Mouse (Mus musculus) lung, embryonic 15.5 days (tissue): ENCODE data around the gene Scrn1. TPM values are rescaled to one million over a fixed set of nuclear protein-coding genes. Genes with fewer than 3 reads are reported as not detected.

Experiments used
- ATAC-seq: fragments of 200-750 bp; cut with Nextera tagmentation; 2 replicates; pipeline ENCODE4 v1.8.0; 2017; ENCODE audit warnings: moderate number of reproducible peaks, borderline replicate concordance; ENCODE audit not compliant: low FRiP score, low TSS enrichment; ENCODE audit errors: extremely low read depth
- H3K27ac ChIP-seq: fragments of 300-500 bp; sonication (generic); 2 replicates; pipeline ENCODE4 v1.5.1; 2015; ENCODE audit warnings: moderate library complexity, mild to moderate bottlenecking, inconsistent platforms
- H3K27me3 ChIP-seq: fragments of 300-500 bp; sonication (generic); 2 replicates; pipeline ENCODE4 v1.6.1; 2015; ENCODE audit warnings: inconsistent platforms
- H3K36me3 ChIP-seq: fragments of 300-500 bp; sonication (generic); 2 replicates; pipeline ENCODE4 v1.6.1; 2015; ENCODE audit warnings: inconsistent platforms
- H3K4me1 ChIP-seq: fragments of 300-500 bp; sonication (generic); 2 replicates; pipeline ENCODE4 v1.6.1; 2015; ENCODE audit warnings: inconsistent platforms
- H3K4me2 ChIP-seq: fragments of 300-500 bp; sonication (generic); 2 replicates; pipeline ENCODE4 v1.6.1; 2015; ENCODE audit warnings: inconsistent platforms, mild to moderate bottlenecking, moderate library complexity
- H3K4me3 ChIP-seq: fragments of 300-500 bp; sonication (generic); 2 replicates; pipeline ENCODE4 v1.5.1; 2015; ENCODE audit warnings: mild to moderate bottlenecking, inconsistent platforms
- H3K9ac ChIP-seq: fragments of 300-500 bp; sonication (generic); 2 replicates; pipeline ENCODE4 v1.6.1; 2015; ENCODE audit warnings: inconsistent platforms
- H3K9me3 ChIP-seq: fragments of 300-500 bp; sonication (generic); 2 replicates; pipeline ENCODE4 v1.6.1; 2016; ENCODE audit warnings: inconsistent platforms
- WGBS: fragments of 180-500 bp; shearing (Covaris S2); methylation state at CpG from one replicate; pipeline ENCODE4 v1.1.7; 2015; 5-methylcytosine and 5-hydroxymethylcytosine counted together
- polyA plus RNA-seq: library from polyadenylated mRNA; unstranded; fragments of >200 nt; fragmentation: Nextera tagmentation; extraction: Ambion mirVana; gene quantifications from 2 replicates; pipeline ENCODE4 v1.2.1, GENCODE M21; 2015

The Scrn1 gene
- polyA plus RNA-seq, 1 experiment from 2014 or later, result 2.8 TPM

- H3K27me3 ChIP-seq, result no peaks in the 10 kb centered on the region
- no peak overlapping the region for H3K27ac ChIP-seq
- WGBS, result 85% methylated on average over 6 of the region's 6 CpGs
- no peak overlapping the region for H3K4me2 ChIP-seq
- H3K9ac ChIP-seq, result no peak overlapping the region
- H3K4me1 ChIP-seq, result peaks cover 14% of the 10 kb centered on the region
- H3K4me3 ChIP-seq, result no peak overlapping the region
- no peaks in the 10 kb centered on the region for H3K9me3 ChIP-seq
- no peak for ATAC-seq
- no peaks in the 10 kb centered on the region for H3K36me3 ChIP-seq
Measured at GRCm38 (mm10) chr6:54462766-54463165, 103.5 kb downstream of the Scrn1 start.

DNA sequence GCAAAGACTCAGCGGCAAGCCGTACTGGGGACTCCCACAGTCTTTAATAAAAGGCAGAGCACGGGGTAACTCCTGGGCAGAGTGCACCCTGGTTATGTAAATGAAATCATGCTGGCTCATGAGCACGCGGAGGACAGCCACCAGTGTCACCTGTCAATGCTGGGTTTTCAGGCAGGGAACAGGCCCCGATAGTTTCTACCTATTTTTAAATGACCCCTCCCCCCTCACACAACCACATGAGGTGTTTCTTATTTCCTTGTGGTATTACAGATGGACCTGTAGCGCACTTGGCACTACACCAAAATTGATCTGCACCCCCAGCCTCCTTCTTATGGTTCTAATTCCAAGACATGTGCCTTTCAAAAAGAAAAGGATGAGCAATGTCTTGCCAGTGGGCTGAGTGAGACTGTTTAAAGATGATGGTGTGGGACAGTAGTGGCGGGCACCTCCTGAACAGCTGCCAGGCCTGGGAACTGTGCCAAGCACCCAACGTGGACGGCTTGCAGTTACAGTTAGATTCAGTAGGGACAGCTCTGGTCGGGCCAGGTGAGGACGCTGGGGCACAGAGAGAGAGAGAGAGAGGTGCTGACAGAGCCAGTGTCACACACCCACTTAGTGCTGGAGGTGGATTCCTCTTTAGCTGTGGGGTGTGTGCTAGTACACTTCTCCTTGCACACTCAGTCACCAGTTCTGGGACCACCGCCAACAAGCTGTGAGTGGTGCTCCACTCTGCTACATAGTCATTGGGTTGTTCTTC is 105.2 kb downstream of the Scrn1 start:
- Histone ChIP-seq H3K9ac (no peak overlapping the region), H3K4me1 (peaks cover 7% of the 10 kb centered on the region; the same call in 1 of the 2 replicates), H3K4me3 (no peak overlapping the region), H3K4me2 (no peak overlapping the region), H3K27me3 (no peaks in the 10 kb centered on the region), H3K36me3 (no peaks in the 10 kb centered on the region), H3K9me3 (no peaks in the 10 kb centered on the region), H3K27ac (no peak overlapping the region)
- WGBS, result 64% methylated on average over 13 of the region's 13 CpGs
- no peak for ATAC-seq

GRCm38 (mm10) chr6:54460172-54460914 is 105.9 kb downstream of the Scrn1 start:
- Histone ChIP-seq H3K4me1 (peaks cover 7% of the 10 kb centered on the region; the same call in 1 of the 2 replicates), H3K4me3 (no peak overlapping the region), H3K4me2 (no peak overlapping the region), H3K27me3 (no peaks in the 10 kb centered on the region), H3K27ac (no peak overlapping the region), H3K36me3 (no peaks in the 10 kb centered on the region), H3K9me3 (no peaks in the 10 kb centered on the region), H3K9ac (no peak overlapping the region)
- ATAC-seq, result 0 out of 2 replicates have a peak, but pooled peaks have one; percentile 35
- WGBS, result 83% methylated on average over 6 of the region's 6 CpGs

DNA sequence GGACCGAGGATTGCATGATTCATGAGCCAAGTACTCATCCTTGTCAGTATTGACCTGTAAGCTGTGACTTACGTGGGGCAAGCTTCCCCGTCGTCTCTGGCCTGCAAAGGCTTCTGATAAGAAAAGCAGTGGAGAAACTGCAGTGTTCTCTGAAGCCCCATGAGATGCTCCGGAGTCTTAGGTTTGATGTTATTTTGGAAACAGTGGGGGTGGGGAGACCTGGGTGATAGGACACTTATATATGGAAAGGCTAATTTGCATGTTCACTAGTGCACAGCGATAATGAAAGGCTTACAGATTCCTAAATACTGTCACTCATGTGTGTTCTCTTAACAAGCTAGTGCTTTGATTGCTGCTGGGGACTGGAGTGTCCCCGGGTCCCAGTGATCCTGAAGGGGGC is 106.6 kb downstream of the Scrn1 start:
- 43% methylated on average over 7 of the region's 7 CpGs for WGBS
- no peak overlapping the region for H3K4me2 ChIP-seq
- H3K27ac ChIP-seq, result no peak overlapping the region

More for the DNA sequence above, 106.6 kb downstream of the Scrn1 start:
- Histone ChIP-seq H3K9ac (no peak overlapping the region), H3K4me3 (no peak overlapping the region), H3K4me1 (peaks cover 7% of the 10 kb centered on the region; the same call in 1 of the 2 replicates), H3K27me3 (no peaks in the 10 kb centered on the region), H3K36me3 (no peaks in the 10 kb centered on the region), H3K9me3 (no peaks in the 10 kb centered on the region)
- ATAC-seq, result no peak

Other genes starting within 250 kb of the Scrn1 start
- 3.7 and 3.9 TPM in 2 replicates for gene Prr15, start 240.7 kb downstream of the Scrn1 start, polyA plus RNA-seq
- gene Wipf3, start 136.9 kb downstream of the Scrn1 start, polyA plus RNA-seq, result 1.2 and 1.5 TPM in 2 replicates
- 7.0 and 7.7 TPM in 2 replicates for gene Plekha8, start 28.6 kb upstream of the Scrn1 start, polyA plus RNA-seq
- 23.4 and 27.6 TPM in 2 replicates for gene Fkbp14, start 30.8 kb upstream of the Scrn1 start, polyA plus RNA-seq
- gene Mturn, start 115.1 kb upstream of the Scrn1 start, polyA plus RNA-seq, result 4.2 and 4.3 TPM in 2 replicates